Mouse (Mus musculus) hindbrain, postnatal 0 days (tissue): Measurements from ENCODE around the gene Stk38. TPM values are rescaled to one million over a fixed set of nuclear protein-coding genes. Genes with fewer than 3 reads are reported as not detected.

Experiments
- ATAC-seq: fragments of 200-750 bp; cut with Nextera tagmentation; 2 replicates; pipeline ENCODE4 v1.8.0; 2017; ENCODE audit warnings: mild to moderate bottlenecking, moderate TSS enrichment, moderate library complexity
- DNase-seq: peaks from one replicate; pipeline ENCODE4 v3.0.0-alpha.2; 2015; ENCODE audit warnings: low spot score
- H3K27ac ChIP-seq: fragments of 300-500 bp; sonication (generic); 2 replicates; pipeline ENCODE4 v1.5.1; 2014; ENCODE audit warnings: mild to moderate bottlenecking
- H3K27me3 ChIP-seq: fragments of 300-500 bp; sonication (generic); 2 replicates; pipeline ENCODE4 v1.6.1; 2014; ENCODE audit warnings: low read length, mixed read lengths; ENCODE audit not compliant: insufficient read depth
- H3K36me3 ChIP-seq: fragments of 300-500 bp; sonication (generic); 2 replicates; pipeline ENCODE4 v1.6.1; 2014; ENCODE audit warnings: low read length, mixed read lengths; ENCODE audit not compliant: insufficient read depth
- H3K4me1 ChIP-seq: fragments of 300-500 bp; sonication (generic); 2 replicates; pipeline ENCODE4 v1.6.1; 2014; ENCODE audit warnings: antibody characterized with exemption, low read length, mixed read lengths; ENCODE audit not compliant: insufficient read depth
- H3K4me2 ChIP-seq: fragments of 300-500 bp; sonication (generic); 2 replicates; pipeline ENCODE4 v1.6.1; 2014; ENCODE audit warnings: low read depth, mild to moderate bottlenecking, low read length, moderate library complexity, mixed read lengths
- H3K4me3 ChIP-seq: fragments of 300-500 bp; sonication (generic); 2 replicates; pipeline ENCODE4 v1.5.1; 2014; ENCODE audit warnings: low read length
- H3K9ac ChIP-seq: fragments of 300-500 bp; sonication (generic); replicated peaks from 2 replicates; pipeline ENCODE4 v1.6.1; 2014; ENCODE audit warnings: mild to moderate bottlenecking, low read length, moderate library complexity, mixed read lengths
- H3K9me3 ChIP-seq: fragments of 300-500 bp; sonication (generic); 2 replicates; pipeline ENCODE4 v1.6.1; 2016; ENCODE audit warnings: low read length, mixed read lengths
- CTCF ChIP-seq: IDR thresholded peaks from 2 replicates; pipeline ENCODE4 v1.5.1; 2016; ENCODE audit warnings: antibody characterized with exemption, control low read depth, low read depth
- WGBS: fragments of 180-500 bp; shearing (Covaris S2); extraction: QIAGEN DNeasy Blood & Tissue Kit; methylation state at CpG from one replicate; pipeline ENCODE4 v1.1.7; 2014; 5-methylcytosine and 5-hydroxymethylcytosine counted together
- polyA plus RNA-seq: library from polyadenylated mRNA; unstranded; fragments of >200 nt; fragmentation: Nextera tagmentation; extraction: Ambion mirVana; gene quantifications from 2 replicates; pipeline ENCODE4 v1.2.1, GENCODE M21; 2015
- total RNA-seq: library from RNA; depleted of rRNA; stranded (reverse); fragments of >200 nt; gene quantifications from 2 replicates; pipeline ENCODE4 v1.2.3, GENCODE M21; 2014

Stk38 gene
- total and polyA plus RNA-seq, 2 experiments from 2014 or later = 52.7 to 58.7 TPM

DNA sequence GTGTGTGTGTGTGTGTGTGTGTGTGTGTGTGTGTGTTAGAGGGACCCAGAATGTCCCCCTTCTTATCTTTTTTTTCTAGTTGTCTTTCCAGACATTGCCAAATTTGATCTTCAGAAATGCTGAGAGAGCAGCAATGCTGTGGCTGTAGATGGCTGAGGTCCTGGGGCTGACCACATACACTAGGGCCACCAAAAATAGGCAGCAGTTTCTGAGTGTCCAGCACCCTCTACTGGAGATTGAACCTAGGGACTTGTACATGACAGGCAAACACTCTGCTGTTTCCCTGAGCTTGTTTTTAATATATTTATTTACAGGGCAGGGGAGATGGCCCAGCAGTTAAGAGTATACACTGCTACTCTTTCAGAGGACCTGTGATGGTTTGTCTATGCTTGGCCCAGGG is 12.6 kb upstream of the Stk38 start:
- Histone ChIP-seq H3K9me3 (no peaks in the 10 kb centered on the region), H3K4me3 (no peak overlapping the region), H3K4me2 (no peak overlapping the region), H3K36me3 (no peaks in the 10 kb centered on the region), H3K27ac (no peak overlapping the region), H3K9ac (no peak overlapping the region), H3K4me1 (no peaks in the 10 kb centered on the region), H3K27me3 (no peaks in the 10 kb centered on the region)
- ATAC-seq (no peak), DNase-seq (peak; percentile 37)
- peak; percentile 51 for TF ChIP-seq CTCF

DNA sequence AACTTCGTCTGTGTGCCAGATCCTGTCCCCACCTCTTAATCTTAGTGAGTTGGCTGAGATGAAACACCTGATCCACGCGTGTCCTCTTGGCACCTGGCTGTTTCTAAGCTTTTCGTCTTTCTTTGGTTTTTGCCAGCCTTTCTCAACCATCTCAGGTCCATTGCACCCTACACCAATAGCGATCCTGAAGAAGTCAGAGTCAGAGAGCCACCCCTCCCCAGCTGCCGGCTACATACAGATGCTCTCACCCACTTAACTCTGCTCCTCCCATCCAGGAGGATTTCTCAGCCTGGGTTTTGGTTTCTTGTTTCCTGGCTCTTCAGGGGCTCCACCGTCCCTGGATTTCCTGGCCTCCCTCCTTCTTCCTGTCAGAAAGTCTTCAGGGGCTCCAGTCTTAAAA is 11.6 kb upstream of the Stk38 start:
- no peak overlapping the region for H3K4me3 ChIP-seq
- no peaks in the 10 kb centered on the region for H3K4me1 ChIP-seq
- TF ChIP-seq CTCF = no peak
- no peaks in the 10 kb centered on the region for H3K9me3 ChIP-seq
- no peak overlapping the region for H3K27ac ChIP-seq
- no peak overlapping the region for H3K4me2 ChIP-seq
- no peak for ATAC-seq
- no peaks in the 10 kb centered on the region for H3K36me3 ChIP-seq
- H3K9ac ChIP-seq = no peak overlapping the region
- no peaks in the 10 kb centered on the region for H3K27me3 ChIP-seq
- 81% methylated on average over 7 of the region's 7 CpGs for WGBS
- DNase-seq = no peak

DNA sequence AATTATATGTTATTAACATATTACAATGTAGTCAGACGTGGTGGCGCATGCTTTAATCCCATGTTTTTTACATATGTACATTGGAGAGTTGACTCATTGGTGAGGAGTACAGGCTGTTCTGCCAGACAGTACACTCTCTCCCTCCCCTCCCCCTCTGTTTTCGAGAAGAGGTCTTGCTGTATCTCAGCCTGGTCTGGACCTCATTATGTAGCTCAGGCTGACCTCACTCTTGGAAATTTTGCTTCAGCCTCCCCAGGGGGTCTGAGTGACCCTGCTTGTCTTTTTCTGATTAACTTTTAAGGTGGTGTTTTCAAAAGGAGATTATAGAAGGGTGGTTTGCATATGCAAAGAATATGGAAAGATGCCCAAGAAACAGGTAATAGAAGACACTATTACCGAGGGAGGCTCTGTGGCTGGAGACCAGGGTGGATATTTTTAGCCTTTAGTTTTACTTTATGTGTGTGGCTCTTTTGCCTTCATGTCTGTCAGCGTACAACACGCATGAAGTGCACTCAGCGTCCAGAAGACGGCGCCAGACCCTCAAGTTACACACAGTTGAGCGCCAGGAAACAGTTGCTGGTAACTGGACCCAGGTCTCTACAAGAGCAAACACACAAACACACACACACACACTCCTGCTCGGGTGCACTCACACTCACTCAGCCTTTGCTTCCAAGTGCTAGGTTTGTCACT is 10.6 kb upstream of the Stk38 start:
- DNase-seq (no peak), ATAC-seq (no peak)
- peak; percentile 53 for TF ChIP-seq CTCF
- H3K27me3 ChIP-seq = no peaks in the 10 kb centered on the region
- no peaks in the 10 kb centered on the region for H3K9me3 ChIP-seq
- no peak overlapping the region for H3K4me3 ChIP-seq
- no peaks in the 10 kb centered on the region for H3K4me1 ChIP-seq
- no peak overlapping the region for H3K4me2 ChIP-seq
- H3K27ac ChIP-seq = no peak overlapping the region
- 50% methylated on average over 11 of the region's 11 CpGs for WGBS
- H3K9ac ChIP-seq = no peak overlapping the region
- H3K36me3 ChIP-seq = no peaks in the 10 kb centered on the region

DNA sequence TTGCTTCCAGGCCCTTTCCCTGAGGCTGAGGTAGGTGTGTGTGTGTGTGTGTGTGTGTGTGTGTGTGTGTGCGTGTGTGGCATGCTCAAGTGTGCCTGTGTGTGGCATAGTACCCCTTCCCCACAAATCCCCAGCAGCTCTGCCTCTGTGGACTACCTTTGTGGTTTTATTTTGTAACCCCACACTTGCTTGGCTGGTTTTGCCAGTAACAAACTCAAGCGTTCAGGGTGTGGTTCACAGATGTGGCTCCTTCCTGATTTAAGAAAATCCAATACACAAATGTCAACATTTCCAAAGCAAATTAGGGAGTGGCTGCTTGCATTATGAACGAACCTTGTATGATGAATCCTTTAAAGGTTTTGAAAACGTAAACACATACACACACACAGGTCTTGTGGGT is 8.9 kb upstream of the Stk38 start:
- Histone ChIP-seq H3K4me3 (no peak overlapping the region), H3K9me3 (no peaks in the 10 kb centered on the region), H3K27ac (no peak overlapping the region), H3K4me2 (no peak overlapping the region), H3K27me3 (no peaks in the 10 kb centered on the region), H3K36me3 (no peaks in the 10 kb centered on the region), H3K9ac (no peak overlapping the region), H3K4me1 (no peaks in the 10 kb centered on the region)
- ATAC-seq = no peak
- TF ChIP-seq CTCF = no peak
- no peak for DNase-seq
- 91% methylated on average over 4 of the region's 4 CpGs for WGBS

DNA sequence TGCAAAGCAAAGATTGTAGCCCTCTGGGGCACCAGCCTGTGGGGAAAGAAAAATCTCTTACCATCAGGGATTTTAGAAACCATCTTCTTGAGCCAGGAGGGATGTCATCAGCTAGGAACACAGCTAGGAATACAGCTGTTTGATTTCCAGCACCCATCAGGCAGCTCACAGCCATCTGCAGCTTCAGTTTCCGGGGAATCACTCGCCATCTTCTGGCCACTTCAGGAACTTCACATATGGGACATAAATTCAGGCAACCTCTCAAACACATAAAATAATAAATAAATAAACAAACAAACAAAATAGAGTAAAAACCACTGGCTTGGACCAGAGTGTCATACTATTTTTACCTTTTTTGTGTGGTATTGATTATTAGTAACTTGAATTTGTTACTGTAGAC is 7.8 kb upstream of the Stk38 start:
- H3K27me3 ChIP-seq = no peaks in the 10 kb centered on the region
- ATAC-seq (no peak), DNase-seq (peak; percentile 61)
- H3K36me3 ChIP-seq = no peaks in the 10 kb centered on the region
- H3K9me3 ChIP-seq = no peaks in the 10 kb centered on the region
- H3K4me3 ChIP-seq = no peak overlapping the region
- no peak overlapping the region for H3K9ac ChIP-seq
- no peak overlapping the region for H3K4me2 ChIP-seq
- 20% methylated on average over 2 of the region's 2 CpGs for WGBS
- H3K27ac ChIP-seq = no peak overlapping the region
- no peaks in the 10 kb centered on the region for H3K4me1 ChIP-seq
- TF ChIP-seq CTCF = peak; percentile 68

DNA sequence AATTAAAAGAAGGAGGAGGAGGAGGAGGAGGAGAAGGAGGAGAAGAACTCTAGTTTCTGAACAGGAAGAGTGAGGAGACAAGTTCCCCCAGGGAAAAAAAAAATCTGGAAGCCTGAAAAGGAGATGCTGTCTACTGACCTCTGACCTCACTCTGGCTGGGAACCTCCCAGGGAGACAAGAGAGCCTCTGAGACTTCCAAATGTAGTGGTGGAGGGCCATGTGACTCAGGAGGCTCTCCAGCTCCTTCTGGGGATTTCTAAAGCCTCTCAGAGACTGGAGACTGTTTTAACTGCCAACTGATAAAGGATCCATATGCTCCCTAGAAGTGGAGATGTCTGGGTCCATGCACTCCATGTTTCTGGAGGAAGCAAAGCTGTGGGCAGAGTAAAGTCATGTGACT is 6.4 kb upstream of the Stk38 start:
- H3K27me3 ChIP-seq = no peaks in the 10 kb centered on the region
- no peak overlapping the region for H3K4me3 ChIP-seq
- no peak for TF ChIP-seq CTCF
- no peak overlapping the region for H3K27ac ChIP-seq
- no peak for DNase-seq
- no peaks in the 10 kb centered on the region for H3K9me3 ChIP-seq
- no peaks in the 10 kb centered on the region for H3K36me3 ChIP-seq
- H3K9ac ChIP-seq = no peak overlapping the region
- no peak for ATAC-seq
- no peak overlapping the region for H3K4me2 ChIP-seq
- H3K4me1 ChIP-seq = no peaks in the 10 kb centered on the region

DNA sequence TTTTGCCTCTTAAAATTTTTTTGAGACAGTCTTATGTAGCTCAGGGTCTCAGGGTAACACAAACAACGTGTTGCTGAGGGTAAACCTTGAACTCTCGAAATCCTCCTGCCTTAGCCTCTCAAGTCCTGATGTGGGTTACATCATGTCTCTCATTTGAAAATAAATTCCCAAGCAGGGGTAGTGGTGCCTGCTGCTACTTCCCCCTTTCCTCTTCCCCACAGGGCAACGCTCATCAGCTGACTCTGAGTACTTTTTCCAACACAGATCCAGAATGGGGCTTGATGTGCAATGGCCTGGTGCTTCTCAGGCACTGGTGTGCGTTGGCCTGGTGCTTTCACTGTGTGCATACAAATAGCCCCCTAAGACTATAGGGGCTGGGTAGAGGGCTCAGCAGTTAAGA is 1.4 kb upstream of the Stk38 start:
- H3K27me3 ChIP-seq = no peaks in the 10 kb centered on the region
- no peak overlapping the region for H3K4me2 ChIP-seq
- no peak for TF ChIP-seq CTCF
- H3K27ac ChIP-seq = no peak overlapping the region
- WGBS = 89% methylated on average over 4 of the region's 4 CpGs
- peaks cover 5% of the 10 kb centered on the region; the same call in 1 of the 2 replicates for H3K4me1 ChIP-seq
- no peak overlapping the region for H3K4me3 ChIP-seq
- ATAC-seq (no peak), DNase-seq (no peak)
- H3K9ac ChIP-seq = no peak overlapping the region
- no peaks in the 10 kb centered on the region for H3K36me3 ChIP-seq
- H3K9me3 ChIP-seq = no peaks in the 10 kb centered on the region
